Mouse (Mus musculus) cerebellum, adult 2 months (tissue): ENCODE results near the gene Pla2g4e.

Experiments
- CTCF ChIP-seq: fragments of 200-500 bp; IDR thresholded peaks from 2 replicates; pipeline ENCODE4 v1.5.1; 2011; ENCODE audit warnings: low read depth, mild to moderate bottlenecking, control low read depth, low read length, moderate library complexity, borderline replicate concordance; ENCODE audit not compliant: insufficient read depth
- POLR2A ChIP-seq: fragments of 200-500 bp; IDR thresholded peaks from 2 replicates; pipeline ENCODE4 v1.6.1; 2011; ENCODE audit warnings: low read length, control low read depth, borderline replicate concordance; ENCODE audit not compliant: insufficient read depth

GRCm38 (mm10) chr2:120141671-120142070 is 103.5 kb downstream of the Pla2g4e start:
- TF ChIP-seq CTCF, result no peak
- TF ChIP-seq POLR2A, result no peak
